Mouse (Mus musculus) stomach, embryonic 16.5 days (tissue): Measurements from ENCODE around the gene Asb8. TPM values are rescaled to one million over a fixed set of nuclear protein-coding genes. Genes with fewer than 3 reads are reported as not detected.
A peak's percentile ranks its signal among the peaks of the same experiment; 100 is the strongest.

Experiments used
- ATAC-seq: fragments of 200-750 bp; cut with Nextera tagmentation; 2 replicates; pipeline ENCODE4 v1.8.0; 2017; ENCODE audit warnings: moderate number of reproducible peaks, moderate TSS enrichment; ENCODE audit not compliant: insufficient read depth, low FRiP score
- H3K27ac ChIP-seq: fragments of 300-500 bp; sonication (generic); 2 replicates; pipeline ENCODE4 v1.5.1; 2014; ENCODE audit warnings: low read length
- H3K27me3 ChIP-seq: fragments of 300-500 bp; sonication (generic); 2 replicates; pipeline ENCODE4 v1.6.1; 2014; ENCODE audit warnings: low read length, control low read depth, mixed read lengths; ENCODE audit not compliant: control insufficient read depth, insufficient read depth
- H3K36me3 ChIP-seq: fragments of 300-500 bp; sonication (generic); 2 replicates; pipeline ENCODE4 v1.6.1; 2014; ENCODE audit warnings: low read length; ENCODE audit not compliant: control insufficient read depth, insufficient read depth
- H3K4me1 ChIP-seq: fragments of 300-500 bp; sonication (generic); 2 replicates; pipeline ENCODE4 v1.6.1; 2014; ENCODE audit warnings: low read length, control low read depth, mixed read lengths; ENCODE audit not compliant: control insufficient read depth, insufficient read depth
- H3K4me2 ChIP-seq: fragments of 300-500 bp; sonication (generic); 2 replicates; pipeline ENCODE4 v1.6.1; 2014; ENCODE audit warnings: low read depth, low read length, mixed read lengths
- H3K4me3 ChIP-seq: fragments of 300-500 bp; sonication (generic); replicated peaks from 2 replicates; pipeline ENCODE4 v1.5.1; 2014; ENCODE audit warnings: mild to moderate bottlenecking, low read length
- H3K9ac ChIP-seq: fragments of 300-500 bp; sonication (generic); 2 replicates; pipeline ENCODE4 v1.6.1; 2014; ENCODE audit warnings: low read length
- H3K9me3 ChIP-seq: fragments of 300-500 bp; sonication (generic); replicated peaks from 2 replicates; pipeline ENCODE4 v1.6.1; 2016; ENCODE audit warnings: low read length, control low read depth; ENCODE audit not compliant: control insufficient read depth
- WGBS: fragments of 180-500 bp; shearing (Covaris S2); extraction: QIAGEN DNeasy Blood & Tissue Kit; methylation state at CpG from one replicate; pipeline ENCODE4 v1.1.7; 2014; 5-methylcytosine and 5-hydroxymethylcytosine counted together
- polyA plus RNA-seq: library from polyadenylated mRNA; unstranded; fragments of >200 nt; fragmentation: Nextera tagmentation; extraction: Ambion mirVana; gene quantifications from 2 replicates; pipeline ENCODE4 v1.2.1, GENCODE M21; 2015

Asb8 gene
- polyA plus RNA-seq, 1 experiment from 2014 or later, result 46.4 TPM

GRCm38 (mm10) chr15:98098519-98098918 is 66.9 kb downstream of the Asb8 start:
- ATAC-seq, result no peak
- no peak overlapping the region for H3K4me2 ChIP-seq
- H3K4me1 ChIP-seq, result 0 out of 2 replicates have a peak, but pooled peaks cover 2% of the 10 kb centered on the region
- H3K27me3 ChIP-seq, result no peaks in the 10 kb centered on the region
- WGBS, result 87% methylated on average over 9 of the region's 9 CpGs
- no peak overlapping the region for H3K9ac ChIP-seq
- H3K36me3 ChIP-seq, result no peaks in the 10 kb centered on the region
- no peak overlapping the region for H3K4me3 ChIP-seq
- no peaks in the 10 kb centered on the region for H3K9me3 ChIP-seq
- H3K27ac ChIP-seq, result no peak overlapping the region

- Histone ChIP-seq H3K4me3 (no peak overlapping the region), H3K9ac (no peak overlapping the region), H3K36me3 (no peaks in the 10 kb centered on the region), H3K27me3 (no peaks in the 10 kb centered on the region), H3K4me2 (no peak overlapping the region), H3K27ac (no peak overlapping the region), H3K9me3 (no peaks in the 10 kb centered on the region), H3K4me1 (peaks cover 4% of the 10 kb centered on the region)
- 50% methylated on average over 3 of the region's 3 CpGs for WGBS
- no peak for ATAC-seq
Observed at GRCm38 (mm10) chr15:98096957-98097356, 68.5 kb downstream of the Asb8 start.

- H3K9me3 ChIP-seq, result no peaks in the 10 kb centered on the region
- WGBS, result 87% methylated on average over 12 of the region's 12 CpGs
- no peak overlapping the region for H3K4me2 ChIP-seq
- no peak overlapping the region for H3K4me3 ChIP-seq
- ATAC-seq, result no peak
- H3K27me3 ChIP-seq, result no peaks in the 10 kb centered on the region
- no peak overlapping the region for H3K27ac ChIP-seq
- H3K9ac ChIP-seq, result no peak overlapping the region
- no peaks in the 10 kb centered on the region for H3K36me3 ChIP-seq
- H3K4me1 ChIP-seq, result peaks cover 9% of the 10 kb centered on the region
Observed at GRCm38 (mm10) chr15:98094905-98095304, 70.5 kb downstream of the Asb8 start.

GRCm38 (mm10) chr15:98093121-98094011 is 72.1 kb downstream of the Asb8 start, which contains the start of gene Senp1:
Gene Senp1 (minus strand): TSS chr15:98093744.
- H3K4me2 ChIP-seq, result peak within 1 kb of the TSS; percentile 73
- peak within 1 kb of the TSS; percentile 98 for H3K27ac ChIP-seq
- under 1% methylated on average over 58 of the region's 58 CpGs for WGBS

DNA sequence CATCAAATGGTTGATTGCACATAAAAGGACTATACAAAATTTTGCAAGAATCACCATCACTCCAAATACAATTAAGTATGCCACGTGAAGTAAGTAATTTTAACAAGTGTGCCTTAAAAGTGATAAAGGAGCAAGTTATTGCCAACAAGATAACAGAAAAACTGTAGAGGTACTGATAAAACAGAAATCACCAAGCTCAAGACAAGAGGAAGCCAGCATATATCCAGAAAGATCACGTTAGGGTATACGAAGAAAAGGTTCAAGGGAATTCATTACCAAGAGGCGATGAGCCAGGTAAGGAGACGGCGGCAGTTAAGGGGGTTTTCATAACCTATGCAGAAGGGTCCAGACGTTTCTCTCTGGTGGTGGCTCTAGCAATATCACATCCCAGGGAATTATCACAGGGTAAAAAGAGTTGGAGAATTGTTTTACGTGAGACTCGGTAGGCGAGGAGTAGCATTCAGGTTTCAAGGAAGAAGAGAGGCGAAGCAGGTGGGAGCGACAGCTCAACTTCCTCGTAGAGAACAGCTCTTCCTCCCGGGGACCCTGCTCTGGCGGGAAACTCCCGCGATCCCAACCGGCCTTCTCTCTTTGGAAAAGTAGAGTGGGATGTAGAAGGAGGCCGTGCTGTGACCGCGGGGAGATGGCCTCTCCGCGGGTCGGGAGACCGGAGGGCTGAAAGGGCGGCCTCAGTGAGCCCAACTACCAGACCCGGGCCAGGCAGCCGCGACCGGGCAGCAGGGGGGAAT is 72.9 kb downstream of the Asb8 start, which contains the start of gene Pfkm:
Pfkm (plus strand) TSS at position 218 of the 749 bp plus-strand sequence.
- H3K27ac ChIP-seq, result peak within 1 kb of the TSS; percentile 98
- peak; percentile 4; the same call in 1 of the 2 replicates for ATAC-seq
- H3K9me3 ChIP-seq, result no peaks in the 10 kb centered on the region
- peak within 1 kb of the TSS; percentile 83 for H3K4me3 ChIP-seq
- peak within 1 kb of the TSS; percentile 73 for H3K4me2 ChIP-seq
- 0% methylated on average over 30 of the region's 30 CpGs for WGBS
- peaks cover 13% of the 10 kb centered on the region for H3K4me1 ChIP-seq
- H3K36me3 ChIP-seq, result no peaks in the 10 kb centered on the region
- H3K27me3 ChIP-seq, result no peaks in the 10 kb centered on the region
- peak within 1 kb of the TSS; percentile 87 for H3K9ac ChIP-seq

More at GRCm38 (mm10) chr15:98093121-98094011, 72.1 kb downstream of the Asb8 start, which contains the start of gene Senp1:
- peaks cover 13% of the 10 kb centered on the region for H3K4me1 ChIP-seq
- no peaks in the 10 kb centered on the region for H3K36me3 ChIP-seq
- peak within 1 kb of the TSS; percentile 83 for H3K4me3 ChIP-seq
- peak within 1 kb of the TSS; percentile 87 for H3K9ac ChIP-seq
- ATAC-seq, result peak; percentile 91
- no peaks in the 10 kb centered on the region for H3K9me3 ChIP-seq
- no peaks in the 10 kb centered on the region for H3K27me3 ChIP-seq

DNA sequence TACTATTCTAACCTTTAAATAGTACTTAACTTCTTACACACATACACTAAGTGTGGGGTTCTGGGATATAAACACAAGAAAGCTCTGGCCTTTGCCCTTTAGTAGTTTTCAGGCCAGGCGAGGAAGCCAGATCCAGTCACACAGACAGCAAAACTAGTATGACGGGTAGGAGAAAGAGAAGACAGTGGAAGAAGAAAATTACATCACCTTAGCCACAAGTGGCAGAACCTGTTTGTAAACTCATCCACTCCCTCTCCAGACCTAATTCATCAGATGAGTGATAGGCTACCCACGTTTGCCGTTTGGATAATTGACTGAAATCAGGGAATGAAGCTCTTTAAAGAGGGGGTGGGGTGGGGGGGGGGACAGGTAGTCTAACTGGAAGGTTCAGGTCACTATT is 73.6 kb downstream of the Asb8 start:
- no peak overlapping the region for H3K27ac ChIP-seq
- H3K9me3 ChIP-seq, result no peaks in the 10 kb centered on the region
- ATAC-seq, result no peak; the same call in 1 of the 2 replicates
- no peaks in the 10 kb centered on the region for H3K27me3 ChIP-seq
- 14% methylated on average over 4 of the region's 4 CpGs for WGBS
- H3K4me1 ChIP-seq, result peaks cover 13% of the 10 kb centered on the region
- peak overlapping the region; percentile 44 for H3K9ac ChIP-seq
- H3K4me2 ChIP-seq, result peak overlapping the region; percentile 73
- H3K36me3 ChIP-seq, result no peaks in the 10 kb centered on the region
- peak overlapping the region; percentile 83 for H3K4me3 ChIP-seq

GRCm38 (mm10) chr15:98089421-98090183 is 75.8 kb downstream of the Asb8 start:
- Histone ChIP-seq H3K4me1 (peaks cover 13% of the 10 kb centered on the region), H3K4me2 (no peak overlapping the region), H3K36me3 (no peaks in the 10 kb centered on the region), H3K27ac (no peak overlapping the region), H3K9ac (no peak overlapping the region), H3K9me3 (no peaks in the 10 kb centered on the region), H3K4me3 (no peak overlapping the region), H3K27me3 (no peaks in the 10 kb centered on the region)
- WGBS, result 75% methylated on average over 9 of the region's 9 CpGs
- no peak for ATAC-seq

DNA sequence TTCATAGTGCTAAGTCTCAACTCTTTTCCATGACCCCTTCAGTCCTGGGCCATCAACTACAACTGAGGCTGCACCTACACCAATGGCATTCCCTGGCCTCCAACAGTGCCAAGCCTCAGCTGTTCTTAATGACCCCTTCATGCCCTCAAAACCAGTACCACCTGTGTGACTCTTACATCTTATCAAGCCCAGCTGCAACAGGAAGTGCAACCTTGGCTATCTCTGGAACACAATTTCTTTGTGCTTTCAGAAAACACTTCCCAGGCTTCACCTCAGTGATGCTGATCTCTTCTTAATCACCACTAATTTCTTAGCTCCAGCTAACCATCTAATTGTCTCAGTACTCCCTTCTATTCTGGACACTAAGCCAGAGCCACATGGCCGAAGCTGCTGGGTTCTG is 76.5 kb downstream of the Asb8 start:
- Histone ChIP-seq H3K27me3 (no peaks in the 10 kb centered on the region), H3K27ac (no peak overlapping the region), H3K36me3 (peaks cover under 1% of the 10 kb centered on the region; the same call in 1 of the 2 replicates), H3K4me3 (no peak overlapping the region), H3K4me1 (peaks cover 12% of the 10 kb centered on the region), H3K9ac (no peak overlapping the region), H3K9me3 (no peaks in the 10 kb centered on the region), H3K4me2 (no peak overlapping the region)
- no peak for ATAC-seq
- WGBS, result 83% methylated on average over 1 of the region's 1 CpGs
